Mouse (Mus musculus): ENCODE results near the gene Sema5b.

DNA sequence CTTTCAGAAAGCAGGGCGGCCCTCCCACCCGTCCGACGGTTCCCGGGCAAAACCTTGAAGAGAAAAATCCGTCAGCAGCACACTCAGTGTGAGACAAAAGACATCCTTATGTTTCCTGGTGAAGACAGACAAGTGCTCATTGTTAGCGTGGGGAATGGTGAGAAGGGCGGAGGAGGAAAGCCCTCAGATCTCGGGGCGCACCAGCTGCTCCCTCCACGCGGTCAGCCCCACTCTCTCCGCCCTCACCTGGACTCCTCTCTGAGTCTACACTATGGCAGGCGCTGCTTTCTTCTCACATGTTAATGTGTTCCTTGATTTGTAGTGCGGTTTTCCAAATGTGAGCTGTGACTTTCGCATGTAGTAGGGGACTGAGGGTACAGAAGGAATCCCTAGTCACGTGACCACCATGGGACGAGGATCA, 47.8 kb downstream of the Sema5b start:
- TF ChIP-seq MAFK (IDR thresholded peaks at IDR 0.05; ENCODE audit: insufficient read depth, low read depth, low read length) (no peak), ZC3H11A (IDR thresholded peaks at IDR 0.05; ENCODE audit: borderline replicate concordance, low read depth, low read length) (no peak)

Data from ES-E14 (cell line).